Mouse (Mus musculus) small intestine, adult 2 months (tissue): ENCODE data around the gene Ppp2r5e. TPM values are rescaled to one million over a fixed set of nuclear protein-coding genes. Genes with fewer than 3 reads are reported as not detected.

Source experiments
- H3K27ac ChIP-seq: fragments of 200-500 bp; 2 replicates; pipeline ENCODE4 v1.5.1; 2012; ENCODE audit warnings: low read depth, low read length, control low read depth, inconsistent platforms; ENCODE audit not compliant: insufficient read depth
- H3K27me3 ChIP-seq: fragments of 200-500 bp; 2 replicates; pipeline ENCODE4 v1.6.1; 2012; ENCODE audit warnings: mild to moderate bottlenecking, moderate library complexity, low read length, inconsistent platforms; ENCODE audit not compliant: control insufficient read depth, insufficient read depth
- H3K36me3 ChIP-seq: fragments of 200-500 bp; 2 replicates; pipeline ENCODE4 v1.6.1; 2012; ENCODE audit warnings: mild to moderate bottlenecking, low read length, control low read depth, inconsistent platforms; ENCODE audit not compliant: control insufficient read depth, insufficient read depth
- H3K4me1 ChIP-seq: fragments of 200-500 bp; 2 replicates; pipeline ENCODE4 v1.6.1; 2012; ENCODE audit warnings: low read length, inconsistent platforms, mixed read lengths; ENCODE audit not compliant: control insufficient read depth, insufficient read depth, insufficient read length
- H3K4me3 ChIP-seq: fragments of 200-500 bp; 2 replicates; pipeline ENCODE4 v1.5.1; 2012; ENCODE audit warnings: low read depth, mild to moderate bottlenecking, control low read depth, inconsistent platforms, low read length, moderate library complexity
- CTCF ChIP-seq: fragments of 200-500 bp; IDR thresholded peaks from 2 replicates; pipeline ENCODE4 v1.5.1; 2012; ENCODE audit warnings: low read depth, mild to moderate bottlenecking, control low read depth, inconsistent platforms, low read length, moderate library complexity, mixed read lengths; ENCODE audit not compliant: insufficient replicate concordance, insufficient read length; ENCODE audit errors: extremely low read depth
- POLR2A ChIP-seq: fragments of 200-500 bp; IDR thresholded peaks from 2 replicates; pipeline ENCODE4 v1.6.1; 2012; ENCODE audit warnings: low read depth, mild to moderate bottlenecking, control low read depth, inconsistent platforms, low read length, moderate library complexity
- WGBS: fragments of 180-500 bp; shearing (Covaris S2); methylation state at CpG from one replicate; pipeline ENCODE4 v1.1.7; 2018; 5-methylcytosine and 5-hydroxymethylcytosine counted together
- polyA plus RNA-seq: library from polyadenylated mRNA; depleted of rRNA; stranded (reverse); fragments of >200 nt; gene quantifications from 2 replicates; pipeline ENCODE4 v1.2.3, GENCODE M21; 2012

The Ppp2r5e gene
- polyA plus RNA-seq, 1 experiment: 14.2 TPM

DNA sequence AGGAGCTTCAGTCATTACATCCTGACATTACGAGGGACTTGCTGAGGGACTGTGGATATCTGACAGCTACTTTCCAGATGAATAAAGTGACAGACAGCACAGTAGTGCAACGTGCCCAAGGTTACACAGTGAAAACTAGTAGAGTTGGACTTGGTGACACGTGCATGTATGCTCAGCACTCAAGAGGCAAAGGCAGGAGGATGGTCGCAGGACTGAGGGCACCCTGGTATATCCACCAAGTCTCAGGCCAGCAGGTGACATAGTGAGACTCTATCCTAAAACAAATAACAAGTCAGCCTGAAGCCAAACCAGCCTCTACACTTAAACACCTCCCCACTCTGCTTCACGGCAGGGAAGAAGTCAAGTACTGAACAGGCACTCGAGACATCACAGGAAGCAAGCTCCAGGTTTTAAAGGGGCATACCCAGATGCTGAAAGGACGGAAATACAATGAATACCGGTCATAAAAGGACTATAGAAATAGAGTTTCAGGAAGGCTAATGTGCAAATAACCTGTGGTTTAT, 116.6 kb downstream of the Ppp2r5e start:
- no peak for TF ChIP-seq POLR2A
- TF ChIP-seq CTCF: no peak
- Histone ChIP-seq H3K4me1 (peaks cover 2% of the 10 kb centered on the region; the same call in 1 of the 2 replicates), H3K27me3 (no peaks in the 10 kb centered on the region), H3K36me3 (0 out of 2 replicates have a peak, but pooled peaks cover under 1% of the 10 kb centered on the region), H3K27ac (no peak overlapping the region), H3K4me3 (no peak overlapping the region)
- WGBS: 83% methylated on average over 8 of the region's 8 CpGs

DNA sequence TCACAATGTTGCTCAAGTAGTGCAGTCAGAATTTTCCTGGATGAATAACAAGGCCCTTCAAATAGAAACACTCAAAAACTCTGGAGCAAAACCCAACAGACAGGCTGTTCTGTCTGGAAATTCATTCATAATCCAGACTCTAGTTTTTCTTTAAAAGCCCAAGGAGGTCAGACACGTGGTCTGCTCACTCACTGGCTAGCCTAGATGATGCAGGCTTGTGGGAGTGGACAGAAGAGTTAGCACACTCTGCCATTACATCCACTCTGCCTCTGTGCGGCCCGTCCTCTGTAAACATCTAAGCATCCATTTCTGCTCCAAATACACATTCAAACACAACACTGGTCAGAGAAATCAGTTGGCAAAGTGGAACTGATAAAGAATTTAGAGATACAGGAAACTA, 117.4 kb downstream of the Ppp2r5e start:
- Histone ChIP-seq H3K4me3 (no peak overlapping the region), H3K27ac (no peak overlapping the region), H3K36me3 (no peaks in the 10 kb centered on the region), H3K27me3 (no peaks in the 10 kb centered on the region), H3K4me1 (peaks cover 2% of the 10 kb centered on the region; the same call in 1 of the 2 replicates)
- WGBS: 81% methylated on average over 3 of the region's 3 CpGs
- no peak for TF ChIP-seq POLR2A
- no peak for TF ChIP-seq CTCF

DNA sequence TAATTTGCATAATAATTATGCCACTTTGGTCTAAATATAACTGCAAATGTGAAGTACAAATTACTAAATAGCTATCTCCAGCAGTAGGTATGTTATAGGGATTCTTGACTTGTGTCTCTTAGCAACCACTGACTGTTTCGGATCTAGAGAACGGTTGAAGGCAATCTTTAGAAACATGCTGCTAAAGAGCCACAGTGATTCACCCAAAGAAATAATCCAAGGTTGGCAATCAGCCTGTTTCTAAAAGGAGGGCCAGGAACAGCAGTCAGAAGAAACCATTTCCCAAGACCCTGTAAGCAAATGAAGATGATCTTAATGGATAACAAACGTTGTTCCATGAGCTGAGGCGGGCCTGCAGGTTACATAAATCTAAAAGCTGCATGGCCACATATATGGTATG, 117.9 kb downstream of the Ppp2r5e start:
- WGBS: 81% methylated on average over 4 of the region's 4 CpGs
- Histone ChIP-seq H3K36me3 (no peaks in the 10 kb centered on the region), H3K27me3 (no peaks in the 10 kb centered on the region), H3K27ac (no peak overlapping the region), H3K4me1 (peaks cover 2% of the 10 kb centered on the region; the same call in 1 of the 2 replicates), H3K4me3 (no peak overlapping the region)
- TF ChIP-seq POLR2A: no peak
- TF ChIP-seq CTCF: no peak

DNA sequence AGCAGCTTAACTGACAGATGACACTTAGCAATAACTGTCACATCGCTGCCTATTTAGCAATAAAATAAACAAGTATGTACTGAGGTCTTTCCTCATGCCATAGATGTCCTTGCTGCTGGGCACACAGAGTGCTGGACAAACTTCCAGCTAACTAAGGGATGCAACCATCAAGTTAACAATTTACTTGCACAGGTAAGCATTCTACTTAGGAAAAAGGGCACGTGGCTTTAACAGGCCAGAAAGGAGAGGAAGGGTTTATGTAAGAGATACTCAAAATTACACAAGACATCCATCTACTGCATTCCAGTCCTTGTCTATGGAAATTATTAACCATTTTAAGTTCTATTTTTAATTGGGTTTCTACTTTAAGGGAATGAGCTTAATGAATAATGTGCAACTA, 123.0 kb downstream of the Ppp2r5e start:
- no peaks in the 10 kb centered on the region for H3K27me3 ChIP-seq
- TF ChIP-seq POLR2A (no peak), CTCF (no peak)
- no peak overlapping the region for H3K4me3 ChIP-seq
- no peaks in the 10 kb centered on the region for H3K4me1 ChIP-seq
- peaks cover 2% of the 10 kb centered on the region; the same call in 1 of the 2 replicates for H3K36me3 ChIP-seq
- WGBS: 73% methylated on average over 2 of the region's 2 CpGs
- H3K27ac ChIP-seq: no peak overlapping the region

DNA sequence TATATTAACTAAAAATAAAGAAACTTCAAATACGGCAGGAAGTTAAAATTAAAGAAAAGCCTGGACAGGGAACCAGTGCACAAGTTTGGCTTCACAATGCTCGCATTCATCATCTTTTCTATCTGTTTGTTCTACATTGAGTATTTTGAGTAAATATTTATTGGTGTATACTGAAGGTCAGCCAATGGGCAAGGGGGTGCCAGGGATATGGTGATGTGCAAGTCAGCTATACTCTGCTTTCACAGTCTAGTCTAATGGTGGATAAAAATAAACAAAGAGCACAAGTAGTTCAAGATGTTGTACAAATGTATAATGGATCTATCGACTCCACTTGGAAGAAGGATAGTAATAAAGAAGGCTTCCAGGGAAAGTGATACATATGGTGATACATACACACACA, 123.9 kb downstream of the Ppp2r5e start:
- TF ChIP-seq POLR2A: no peak
- no peak for TF ChIP-seq CTCF
- WGBS: 71% methylated on average over 3 of the region's 3 CpGs
- Histone ChIP-seq H3K27me3 (no peaks in the 10 kb centered on the region), H3K36me3 (peaks cover 2% of the 10 kb centered on the region; the same call in 1 of the 2 replicates), H3K27ac (no peak overlapping the region), H3K4me3 (no peak overlapping the region), H3K4me1 (no peaks in the 10 kb centered on the region; the same call in 1 of the 2 replicates)

DNA sequence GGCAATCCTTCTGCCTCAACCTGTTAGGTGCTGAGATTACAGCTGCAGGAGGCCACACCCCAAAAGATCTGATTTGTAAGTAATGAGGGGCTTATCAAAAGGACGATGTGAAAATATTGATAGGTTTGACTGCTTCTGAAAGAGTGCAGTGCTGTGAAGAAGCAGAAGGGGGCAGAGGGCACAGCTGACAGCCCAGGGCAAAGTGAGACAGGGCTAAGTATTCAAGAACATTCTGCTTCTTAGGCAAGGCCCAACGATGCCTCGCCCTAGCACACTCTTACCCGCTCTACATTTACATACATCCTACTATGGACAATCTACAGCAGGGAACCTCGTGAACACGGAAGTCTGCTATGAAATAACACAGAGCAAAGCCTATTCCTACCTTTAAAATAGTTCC, 128.2 kb downstream of the Ppp2r5e start:
- Histone ChIP-seq H3K27me3 (no peaks in the 10 kb centered on the region), H3K4me1 (no peaks in the 10 kb centered on the region; the same call in 1 of the 2 replicates), H3K4me3 (no peak overlapping the region), H3K27ac (no peak overlapping the region), H3K36me3 (peaks cover 15% of the 10 kb centered on the region)
- WGBS: 69% methylated on average over 6 of the region's 6 CpGs
- TF ChIP-seq CTCF (peak; percentile 26; the same call in 1 of the 2 replicates), POLR2A (no peak)

DNA sequence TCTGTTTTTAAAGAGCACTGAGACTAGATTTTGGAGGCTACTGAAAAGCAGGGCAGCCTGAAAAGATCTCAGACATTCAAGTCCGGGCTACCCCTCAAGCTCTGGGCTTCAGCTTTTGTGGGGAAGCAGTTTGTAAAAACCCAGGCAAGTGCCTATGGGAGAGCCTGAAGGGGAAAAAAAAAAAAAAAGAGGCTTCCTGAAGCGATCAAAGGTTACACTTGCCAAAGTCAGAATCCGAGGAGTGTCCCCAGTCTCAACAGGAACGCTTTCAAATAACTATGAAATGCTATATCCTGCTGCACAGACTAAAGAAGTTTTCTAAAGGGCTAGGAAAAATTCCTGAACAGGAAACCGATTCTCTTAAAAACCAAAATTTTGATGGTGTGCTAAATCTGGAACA, 128.9 kb downstream of the Ppp2r5e start:
- TF ChIP-seq CTCF (no peak), POLR2A (no peak)
- Histone ChIP-seq H3K27me3 (no peaks in the 10 kb centered on the region), H3K27ac (no peak overlapping the region), H3K36me3 (peaks cover 18% of the 10 kb centered on the region), H3K4me3 (no peak overlapping the region), H3K4me1 (no peaks in the 10 kb centered on the region; the same call in 1 of the 2 replicates)
- WGBS: 61% methylated on average over 5 of the region's 5 CpGs

DNA sequence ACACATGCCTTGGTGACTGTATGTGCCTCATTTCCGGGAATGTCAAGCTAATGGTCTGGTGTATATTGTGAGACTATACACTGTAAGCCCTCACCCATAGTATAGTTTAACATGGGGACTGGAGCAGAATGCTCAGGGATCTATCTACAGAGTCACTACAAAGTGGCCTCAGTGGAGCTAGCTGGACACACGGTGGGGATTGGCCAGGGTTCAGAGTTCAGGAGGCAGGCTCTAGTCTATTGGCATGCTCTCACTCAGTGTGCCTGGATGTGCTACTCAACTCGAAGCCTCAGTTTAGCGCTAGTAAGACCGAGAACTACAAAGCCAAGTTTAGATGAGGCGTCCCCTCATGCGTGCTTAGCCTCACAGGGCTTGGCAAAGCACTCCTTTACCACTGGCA, 129.8 kb downstream of the Ppp2r5e start:
- TF ChIP-seq POLR2A: no peak
- TF ChIP-seq CTCF: no peak
- Histone ChIP-seq H3K4me1 (no peaks in the 10 kb centered on the region; the same call in 1 of the 2 replicates), H3K4me3 (no peak overlapping the region), H3K27ac (no peak overlapping the region), H3K36me3 (peaks cover 25% of the 10 kb centered on the region), H3K27me3 (no peaks in the 10 kb centered on the region)
- WGBS: 85% methylated on average over 7 of the region's 7 CpGs
